Mouse (Mus musculus) right cerebral cortex, postnatal 4 days (tissue): ENCODE measurements around the gene Olfr1214.
"Not testable (repeated sequence)": the region's sequence is repeated elsewhere in the genome, so short reads cannot be mapped to it uniquely, and the experiment has no call there.

Source experiments
- DNase-seq: peaks from one replicate; pipeline ENCODE4 v3.0.0-alpha.2; 2022

Olfr1214 gene

DNA sequence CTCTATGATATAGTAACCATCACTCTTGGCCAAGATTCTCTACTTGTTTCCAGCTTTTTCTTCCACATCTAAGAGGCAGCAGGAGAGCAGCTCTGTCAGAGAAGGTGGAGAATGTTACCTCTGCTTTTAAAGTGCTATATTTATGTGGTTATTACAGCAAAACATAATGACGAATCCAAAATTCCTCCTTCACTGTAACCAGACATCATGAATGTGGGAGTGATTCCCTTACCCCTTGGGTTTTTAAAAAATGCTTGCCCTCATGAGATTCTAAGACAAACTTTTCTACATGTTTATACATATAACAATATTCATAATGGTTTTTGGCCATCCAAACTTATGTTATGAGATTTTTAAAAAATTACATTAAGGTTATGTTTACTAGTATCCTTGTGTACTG is at the start of gene Olfr1214:
Gene Olfr1214 (minus strand): TSS at position 101 of the 400 bp plus-strand sequence.
- DNase-seq, result no peak

DNA sequence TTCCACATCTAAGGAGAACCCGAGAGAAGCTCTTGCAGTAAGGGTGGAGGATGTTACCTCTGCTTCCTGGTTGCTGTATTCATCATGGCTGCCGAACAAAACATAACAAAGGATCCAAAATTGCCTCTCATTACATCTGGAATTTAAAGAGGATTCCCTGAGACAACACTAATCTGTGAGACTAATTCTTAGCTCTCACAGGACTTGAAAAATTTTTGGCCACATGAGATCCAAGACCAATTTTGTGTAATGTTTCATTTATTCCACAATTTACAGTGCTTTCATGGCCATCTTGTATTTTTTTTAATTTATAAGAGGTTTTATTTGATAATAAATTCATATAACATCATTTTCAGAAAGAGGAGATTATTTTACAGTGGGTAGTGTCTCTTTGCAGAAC is 39.5 kb upstream of the Olfr1214 start, which contains the start of gene Olfr1217:
Gene Olfr1217 (minus strand): TSS at position 101 of the 400 bp plus-strand sequence.
- DNase-seq, result no peak

DNA sequence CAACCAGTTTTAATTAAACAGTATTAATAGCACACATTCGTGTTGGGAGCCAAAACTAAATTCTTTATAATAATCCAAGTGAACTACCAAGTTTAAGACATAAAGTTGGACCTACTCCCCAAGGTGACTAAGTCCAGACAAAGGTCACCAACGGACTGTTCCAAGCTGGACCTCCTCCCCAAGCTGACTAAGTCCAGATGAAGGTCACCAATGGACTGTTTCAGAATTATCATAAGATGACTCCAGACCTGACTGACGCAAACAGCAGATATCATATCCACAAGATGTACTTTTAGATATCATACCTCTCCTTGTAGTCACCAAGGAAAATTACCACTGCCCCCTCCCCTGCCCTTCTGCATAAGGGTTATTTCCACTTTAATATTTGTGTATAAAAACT is 29.0 kb upstream of the Olfr1214 start:
- not testable (repeated sequence) for DNase-seq

DNA sequence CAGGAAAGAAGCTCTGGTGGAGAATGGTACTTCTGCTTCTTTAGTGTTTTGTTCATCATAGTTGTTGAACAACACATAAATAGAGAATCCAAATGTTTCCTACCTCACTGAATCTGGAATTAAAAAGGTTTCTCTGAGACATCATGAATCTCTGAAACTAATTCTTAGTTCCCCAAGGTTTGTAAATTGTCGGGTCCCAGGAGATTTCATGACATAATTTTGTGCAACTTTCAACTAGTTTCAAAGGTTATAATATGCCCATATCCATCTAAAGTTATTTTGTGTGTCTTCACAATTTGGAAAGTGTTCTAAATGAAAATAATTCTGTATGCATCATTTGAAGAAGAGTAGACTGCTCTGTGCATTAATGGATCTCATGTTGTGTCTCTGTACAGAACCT is 25.8 kb upstream of the Olfr1214 start, which contains the start of gene Olfr1216:
Gene Olfr1216 (minus strand): TSS at position 101 of the 400 bp plus-strand sequence.
- DNase-seq, result no peak

DNA sequence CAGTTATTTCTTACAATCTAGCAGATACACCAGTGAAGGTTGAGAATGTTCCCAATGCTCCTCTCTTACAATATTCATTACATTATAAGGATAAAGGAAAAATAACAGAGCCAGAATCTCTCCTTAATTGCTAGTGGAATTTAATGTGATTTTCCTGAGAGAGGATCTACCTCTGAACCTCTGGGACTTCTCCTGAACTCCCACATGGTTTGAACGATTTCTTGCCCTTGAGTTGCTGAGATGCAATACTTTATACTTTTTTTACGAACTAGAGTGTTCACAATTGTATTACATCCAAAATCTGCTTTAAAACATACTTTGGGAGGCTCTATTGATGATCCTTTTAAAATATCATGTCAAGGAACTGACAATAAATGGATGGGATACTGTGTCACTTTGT is 14.4 kb upstream of the Olfr1214 start, which contains the start of gene Olfr1215:
Gene Olfr1215 (minus strand): TSS at position 101 of the 400 bp plus-strand sequence.
- DNase-seq, result no peak

DNA sequence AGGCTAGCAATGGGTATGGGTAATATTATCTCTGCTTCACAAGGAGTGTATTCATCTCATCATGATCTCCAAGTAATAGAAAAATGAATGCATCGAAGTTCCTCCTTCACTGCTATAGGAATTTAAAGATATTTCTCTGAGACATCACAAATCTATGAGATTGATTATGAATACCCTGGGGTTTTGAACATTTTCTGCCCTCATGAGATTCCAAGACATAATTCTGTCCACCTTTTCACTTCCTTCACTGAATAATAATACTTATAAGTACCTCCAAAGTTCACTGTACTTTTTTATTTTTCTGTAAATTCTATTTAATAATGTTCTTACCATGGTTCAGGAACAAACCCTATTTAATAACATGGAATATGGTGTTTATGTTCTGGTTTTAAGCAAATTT is 12.3 kb downstream of the Olfr1214 start, which contains the start of gene Gm13762:
Gene Gm13762 (minus strand): TSS at position 101 of the 400 bp plus-strand sequence.
- no peak for DNase-seq

DNA sequence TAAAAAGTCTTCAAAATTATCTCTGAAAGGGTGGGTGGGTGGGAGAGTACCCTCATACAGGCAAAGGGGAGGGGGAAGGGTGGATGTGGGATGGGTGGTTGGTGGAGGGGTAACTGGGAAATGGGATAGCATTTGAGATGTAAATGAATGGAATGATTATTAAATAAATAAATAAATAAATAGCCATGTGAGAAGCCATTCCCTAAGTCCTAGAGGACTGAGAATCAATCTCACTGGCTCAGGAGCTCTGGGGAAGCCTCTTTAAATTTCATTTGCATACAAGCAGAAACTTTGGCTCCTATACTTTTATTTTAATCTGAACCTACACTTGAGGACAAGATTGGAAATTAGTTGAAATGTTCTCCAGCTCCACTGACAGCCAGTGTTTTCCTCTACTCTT is 38.8 kb downstream of the Olfr1214 start, which contains the start of gene Olfr1212:
Gene Olfr1212 (plus strand): TSS at position 301 of the 400 bp plus-strand sequence.
- DNase-seq, result no peak

DNA sequence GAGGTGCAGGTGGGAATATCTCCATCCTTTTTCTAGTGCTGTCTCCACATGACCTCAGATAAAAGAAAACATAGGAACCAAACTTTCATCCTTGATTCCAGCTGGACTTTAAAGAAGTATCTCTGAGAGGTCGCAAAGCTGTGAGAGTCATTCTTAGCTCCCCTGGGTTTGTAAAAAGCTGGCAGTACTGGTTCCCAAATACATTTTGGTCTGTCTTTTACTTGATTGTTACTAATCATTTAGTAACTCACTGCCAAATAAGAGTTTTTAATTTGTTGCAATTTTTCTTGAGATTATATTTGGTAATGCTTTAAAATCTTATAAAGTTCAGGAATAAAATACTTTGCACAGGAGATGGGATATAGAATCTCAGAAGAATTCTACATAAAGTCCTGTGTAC is 54.4 kb downstream of the Olfr1214 start, which contains the start of gene Olfr1211:
Gene Olfr1211 (minus strand): TSS at position 101 of the 400 bp plus-strand sequence.
- no peak for DNase-seq
